Mouse (Mus musculus) kidney, embryonic 14.5 days (tissue): ENCODE results near the gene Bola1. TPM values are rescaled to one million over a fixed set of nuclear protein-coding genes. Genes with fewer than 3 reads are reported as not detected.
"Not testable (repeated sequence)": the region's sequence is repeated elsewhere in the genome, so short reads cannot be mapped to it uniquely, and the experiment has no call there.

Experiments used
- ATAC-seq: fragments of 200-750 bp; cut with Nextera tagmentation; 2 replicates; pipeline ENCODE4 v1.8.0; 2017; ENCODE audit warnings: moderate number of reproducible peaks, mild to moderate bottlenecking, moderate TSS enrichment, moderate library complexity; ENCODE audit not compliant: low FRiP score, low TSS enrichment
- H3K27ac ChIP-seq: fragments of 300-500 bp; sonication (generic); 2 replicates; pipeline ENCODE4 v1.5.1; 2014; ENCODE audit warnings: low read depth, mild to moderate bottlenecking, low read length, moderate library complexity, mixed read lengths
- H3K27me3 ChIP-seq: fragments of 300-500 bp; sonication (generic); 2 replicates; pipeline ENCODE4 v1.6.1; 2014; ENCODE audit warnings: mild to moderate bottlenecking, low read length; ENCODE audit not compliant: control insufficient read depth, insufficient read depth
- H3K36me3 ChIP-seq: fragments of 300-500 bp; sonication (generic); 2 replicates; pipeline ENCODE4 v1.6.1; 2014; ENCODE audit warnings: low read length, mixed read lengths; ENCODE audit not compliant: control insufficient read depth, insufficient read depth
- H3K4me1 ChIP-seq: fragments of 300-500 bp; sonication (generic); 2 replicates; pipeline ENCODE4 v1.6.1; 2014; ENCODE audit warnings: low read length, mixed read lengths; ENCODE audit not compliant: control insufficient read depth, insufficient read depth
- H3K4me2 ChIP-seq: fragments of 300-500 bp; sonication (generic); replicated peaks from 2 replicates; pipeline ENCODE4 v1.6.1; 2014; ENCODE audit warnings: low read depth, mild to moderate bottlenecking, low read length
- H3K4me3 ChIP-seq: fragments of 300-500 bp; sonication (generic); 2 replicates; pipeline ENCODE4 v1.5.1; 2014; ENCODE audit warnings: mild to moderate bottlenecking, low read length
- H3K9ac ChIP-seq: fragments of 300-500 bp; sonication (generic); 2 replicates; pipeline ENCODE4 v1.6.1; 2014; ENCODE audit warnings: low read depth, mild to moderate bottlenecking, low read length, moderate library complexity
- H3K9me3 ChIP-seq: fragments of 300-500 bp; sonication (generic); 2 replicates; pipeline ENCODE4 v1.6.1; 2016; ENCODE audit warnings: low read length; ENCODE audit not compliant: control insufficient read depth
- WGBS: fragments of 180-500 bp; shearing (Covaris S2); extraction: QIAGEN DNeasy Blood & Tissue Kit; methylation state at CpG from one replicate; pipeline ENCODE4 v1.1.7; 2014; 5-methylcytosine and 5-hydroxymethylcytosine counted together
- polyA plus RNA-seq: library from polyadenylated mRNA; unstranded; fragments of >200 nt; fragmentation: Nextera tagmentation; extraction: Ambion mirVana; gene quantifications from 2 replicates; pipeline ENCODE4 v1.2.1, GENCODE M21; 2014

The Bola1 gene
- polyA plus RNA-seq, 1 experiment from 2014 or later, result 65.0 TPM

DNA sequence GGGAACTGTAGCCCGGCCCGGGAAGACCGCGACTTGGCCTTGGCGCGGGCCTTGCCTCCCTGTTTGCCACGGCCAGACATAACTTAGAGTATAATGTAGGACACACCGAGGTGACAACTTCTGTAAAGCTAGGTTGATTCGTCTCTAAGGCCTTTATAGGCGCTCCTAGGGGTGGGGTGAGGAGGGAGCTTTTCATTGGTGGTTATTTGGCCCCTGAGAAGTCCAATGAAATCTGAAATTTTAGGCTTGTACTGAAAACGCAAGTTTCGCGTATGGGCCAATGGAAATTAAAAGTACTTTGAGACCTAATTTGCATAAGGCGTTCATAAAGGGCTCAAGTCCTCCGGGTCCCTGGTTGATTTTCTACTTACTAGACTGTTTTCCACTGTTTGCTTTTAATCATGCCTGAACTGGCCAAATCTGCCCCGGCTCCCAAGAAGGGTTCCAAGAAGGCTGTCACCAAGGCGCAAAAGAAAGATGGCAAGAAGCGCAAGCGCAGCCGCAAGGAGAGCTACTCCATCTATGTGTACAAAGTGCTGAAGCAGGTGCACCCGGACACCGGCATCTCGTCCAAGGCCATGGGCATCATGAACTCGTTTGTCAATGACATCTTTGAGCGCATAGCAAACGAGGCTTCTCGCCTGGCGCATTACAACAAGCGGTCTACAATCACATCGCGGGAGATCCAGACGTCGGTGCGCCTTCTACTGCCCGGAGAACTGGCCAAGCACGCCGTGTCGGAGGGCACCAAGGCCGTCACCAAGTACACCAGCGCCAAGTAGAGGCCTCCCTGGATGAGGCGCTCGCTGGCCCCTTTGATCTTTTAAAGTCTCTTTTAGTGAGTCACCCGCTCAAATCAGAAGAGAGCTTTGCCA, 1.5 kb upstream of the Bola1 start, which contains the start of the genes Hist2h2ac and Hist2h2be:
Gene Hist2h2ac, minus strand, starts transcription at position 116 of the 875 bp plus-strand sequence.
Gene Hist2h2be, plus strand, starts transcription at position 355 of the 875 bp plus-strand sequence.
- peak; percentile 93 for ATAC-seq
- peak within 1 kb of the TSS; percentile 93 for H3K9ac ChIP-seq
- H3K9me3 ChIP-seq, result no peaks in the 10 kb centered on the region
- H3K4me2 ChIP-seq, result peak within 1 kb of the TSS; percentile 82
- no peaks in the 10 kb centered on the region for H3K27me3 ChIP-seq
- peak within 1 kb of the TSS; percentile 65 for H3K4me3 ChIP-seq
- WGBS, result under 1% methylated on average over 43 of the region's 43 CpGs
- H3K36me3 ChIP-seq, result no peaks in the 10 kb centered on the region
- H3K27ac ChIP-seq, result peak within 1 kb of the TSS; percentile 100
- H3K4me1 ChIP-seq, result peaks cover 35% of the 10 kb centered on the region

- H3K9ac ChIP-seq, result peak overlapping the region; percentile 93
- H3K27ac ChIP-seq, result peak overlapping the region; percentile 100
- H3K4me1 ChIP-seq, result peaks cover 31% of the 10 kb centered on the region
- H3K9me3 ChIP-seq, H3K36me3 ChIP-seq, H3K27me3 ChIP-seq: not testable (repeated sequence)
- ATAC-seq, result peak; percentile 46
- H3K4me3 ChIP-seq, result peak overlapping the region; percentile 65
- under 1% methylated on average over 27 of the region's 47 CpGs for WGBS
- H3K4me2 ChIP-seq, result peak overlapping the region; percentile 82
Measured at GRCm38 (mm10) chr3:96220131-96220764, 739 bp upstream of the Bola1 start.

- peak overlapping the region; percentile 64 for H3K9ac ChIP-seq
- no peaks in the 10 kb centered on the region for H3K27me3 ChIP-seq
- peak; percentile 32 for ATAC-seq
- peak overlapping the region; percentile 82 for H3K4me2 ChIP-seq
- H3K9me3 ChIP-seq, result no peaks in the 10 kb centered on the region
- peak overlapping the region; percentile 65 for H3K4me3 ChIP-seq
- WGBS, result under 1% methylated on average over 12 of the region's 12 CpGs
- peaks cover 24% of the 10 kb centered on the region for H3K4me1 ChIP-seq
- no peaks in the 10 kb centered on the region for H3K36me3 ChIP-seq
- H3K27ac ChIP-seq, result peak overlapping the region; percentile 100
Measured at GRCm38 (mm10) chr3:96219191-96219641, 293 bp downstream of the Bola1 start.

DNA sequence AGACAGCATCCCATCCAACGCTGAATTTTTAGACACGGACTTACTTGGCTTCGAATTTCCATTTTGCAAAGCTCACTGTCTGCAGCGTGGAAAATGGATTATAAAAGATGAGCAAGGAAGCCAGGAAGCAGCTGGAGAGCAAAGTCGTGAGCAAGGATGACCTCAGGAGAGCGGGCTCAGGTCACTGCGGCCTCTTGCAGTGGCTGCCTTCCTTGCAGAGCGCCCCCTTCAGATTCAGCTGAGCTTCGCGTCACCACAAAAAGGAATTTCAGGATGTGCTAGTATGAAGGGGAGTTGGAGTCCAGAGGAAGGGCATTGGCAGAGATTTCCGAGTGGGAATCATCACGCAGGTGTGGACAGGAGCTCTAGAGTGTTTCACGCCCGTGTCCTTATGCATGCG, 10.3 kb downstream of the Bola1 start:
- H3K4me1 ChIP-seq, result no peaks in the 10 kb centered on the region
- WGBS, result 26% methylated on average over 15 of the region's 15 CpGs
- no peak overlapping the region for H3K27ac ChIP-seq
- H3K36me3 ChIP-seq, result no peaks in the 10 kb centered on the region
- H3K27me3 ChIP-seq, result no peaks in the 10 kb centered on the region
- no peak overlapping the region for H3K4me3 ChIP-seq
- H3K9ac ChIP-seq, result no peak overlapping the region
- no peak for ATAC-seq
- H3K4me2 ChIP-seq, result no peak overlapping the region
- no peaks in the 10 kb centered on the region for H3K9me3 ChIP-seq

- H3K27ac ChIP-seq, result no peak overlapping the region
- no peaks in the 10 kb centered on the region for H3K4me1 ChIP-seq
- no peaks in the 10 kb centered on the region for H3K27me3 ChIP-seq
- ATAC-seq, result no peak
- no peak overlapping the region for H3K4me2 ChIP-seq
- no peak overlapping the region for H3K4me3 ChIP-seq
- no peaks in the 10 kb centered on the region for H3K9me3 ChIP-seq
- no peak overlapping the region for H3K9ac ChIP-seq
- no peaks in the 10 kb centered on the region for H3K36me3 ChIP-seq
- WGBS, result 75% methylated on average over 3 of the region's 3 CpGs
Measured at GRCm38 (mm10) chr3:96207819-96208218, 11.7 kb downstream of the Bola1 start.

GRCm38 (mm10) chr3:96199731-96200130, 19.8 kb downstream of the Bola1 start:
- H3K27ac ChIP-seq, result no peak overlapping the region
- H3K36me3 ChIP-seq, result no peaks in the 10 kb centered on the region
- 68% methylated on average over 2 of the region's 2 CpGs for WGBS
- no peaks in the 10 kb centered on the region for H3K27me3 ChIP-seq
- no peak for ATAC-seq
- H3K4me3 ChIP-seq, result no peak overlapping the region
- no peak overlapping the region for H3K4me2 ChIP-seq
- H3K9ac ChIP-seq, result no peak overlapping the region
- H3K4me1 ChIP-seq, result peaks cover 5% of the 10 kb centered on the region
- H3K9me3 ChIP-seq, result no peaks in the 10 kb centered on the region

- not testable (repeated sequence) for H3K27me3 ChIP-seq, H3K9me3 ChIP-seq, H3K27ac ChIP-seq, H3K9ac ChIP-seq, H3K36me3 ChIP-seq, ATAC-seq, H3K4me3 ChIP-seq, H3K4me1 ChIP-seq
- 0 out of 2 replicates have a peak overlapping the region, but pooled peaks have one; percentile 10 for H3K4me2 ChIP-seq
- WGBS, result 30% methylated on average over 6 of the region's 8 CpGs
Measured at GRCm38 (mm10) chr3:96198601-96199251, 20.8 kb downstream of the Bola1 start.

- Histone ChIP-seq H3K4me3 (peak overlapping the region; percentile 55), H3K27me3 (no peaks in the 10 kb centered on the region), H3K9ac (peak overlapping the region; percentile 43; the same call in 1 of the 2 replicates), H3K9me3 (no peaks in the 10 kb centered on the region), H3K4me2 (peak overlapping the region; percentile 81), H3K36me3 (no peaks in the 10 kb centered on the region), H3K4me1 (peaks cover 5% of the 10 kb centered on the region), H3K27ac (no peak overlapping the region; the same call in 1 of the 2 replicates)
- WGBS, result 5% methylated on average over 6 of the region's 6 CpGs
- peak; percentile 28; the same call in 1 of the 2 replicates for ATAC-seq
Measured at GRCm38 (mm10) chr3:96198181-96198580, 21.3 kb downstream of the Bola1 start.
